Mouse (Mus musculus): Measurements from ENCODE around the gene Crtc3.

The Crtc3 gene

GRCm38 (mm10) chr7:80688556-80689220, at the start of gene Crtc3:
Gene Crtc3, minus strand, starts transcription at chr7:80688877.
- peak; percentile 70 to 86 for DNase-seq

DNA sequence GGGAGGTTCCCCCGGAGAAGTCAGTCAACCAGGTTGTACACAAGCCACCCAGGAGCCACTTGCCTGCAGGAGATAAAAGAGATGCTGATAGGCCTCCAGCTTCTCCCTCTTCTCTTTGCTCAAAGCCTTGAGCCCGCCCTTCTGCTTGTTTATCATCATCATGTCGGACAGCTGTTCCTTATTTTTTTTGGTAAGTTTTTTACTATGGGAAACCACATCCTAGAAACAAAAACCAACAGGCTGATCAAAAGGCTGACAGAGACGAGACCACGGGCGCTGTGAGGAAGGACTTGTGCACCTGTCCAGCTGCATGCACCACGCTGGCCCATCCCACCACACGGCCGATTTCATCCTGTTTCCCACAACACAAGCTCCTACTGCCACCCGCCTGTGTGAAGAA, 47.5 kb upstream of the Crtc3 start:
- DNase-seq = no peak

DNA sequence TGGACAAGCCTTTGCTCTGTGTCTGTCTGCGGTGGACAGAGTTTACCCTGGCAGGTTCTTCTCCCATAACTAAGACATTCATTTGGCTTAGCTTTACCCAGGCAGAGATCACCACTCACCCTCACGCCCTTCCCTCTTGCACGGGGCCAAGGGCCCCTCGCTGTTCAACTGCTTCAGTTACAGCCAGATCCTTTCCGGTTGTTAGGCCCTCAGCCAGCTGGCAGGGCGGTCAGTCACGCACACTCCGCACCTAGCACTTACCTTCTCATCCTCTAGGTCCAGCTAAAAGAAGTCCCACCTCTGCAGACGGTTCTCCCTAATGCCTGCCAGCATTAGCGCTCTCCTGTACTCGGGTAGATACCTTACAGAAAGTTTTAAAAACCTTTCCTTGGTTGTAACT, 44.3 kb upstream of the Crtc3 start:
- DNase-seq = no peak

DNA sequence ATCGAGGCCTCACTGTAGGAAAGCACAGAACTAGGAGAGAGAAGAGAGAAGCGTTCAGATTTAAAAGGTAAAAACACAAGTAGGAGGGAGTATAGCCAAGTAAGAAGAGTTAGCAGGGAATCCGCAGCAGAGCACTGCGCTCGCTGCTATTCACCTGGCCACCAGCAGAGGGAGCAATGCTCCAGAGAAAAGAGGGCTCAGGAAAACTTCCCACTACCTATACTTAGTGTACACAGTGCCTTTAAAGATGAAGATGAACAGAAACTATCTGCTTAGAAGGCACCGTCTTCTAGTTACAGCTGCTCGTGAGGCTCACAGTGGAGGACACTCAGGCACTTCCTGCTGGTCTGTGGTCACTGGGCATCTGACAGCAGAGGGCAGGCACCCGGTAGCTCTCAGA, 41.0 kb upstream of the Crtc3 start:
- peak; percentile 69 to 79 for DNase-seq

- DNase-seq = no peak
Observed at GRCm38 (mm10) chr7:80721041-80721440, 32.4 kb upstream of the Crtc3 start.

- DNase-seq = no peak
Observed at GRCm38 (mm10) chr7:80719582-80719981, 30.9 kb upstream of the Crtc3 start.

DNA sequence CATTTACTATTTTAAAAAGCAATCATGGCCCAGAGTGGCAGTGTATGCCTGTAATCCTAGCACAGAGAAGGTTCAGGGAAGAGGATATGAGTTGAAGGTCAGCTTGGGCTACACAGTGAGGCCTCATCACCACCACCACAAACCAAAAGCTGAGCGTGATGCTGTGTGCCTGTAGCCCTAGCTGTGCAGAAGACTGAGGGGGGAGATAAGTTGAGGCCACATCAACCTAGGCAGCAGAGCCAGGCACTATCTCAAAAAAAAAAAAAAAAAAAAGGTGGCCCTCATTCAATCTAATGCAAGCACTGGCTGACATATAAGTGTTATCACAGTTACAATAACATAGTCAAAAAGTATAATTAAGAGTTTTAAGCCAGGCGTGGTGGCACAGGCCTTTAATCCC, 30.4 kb upstream of the Crtc3 start:
- DNase-seq = no peak

- DNase-seq = no peak
Observed at GRCm38 (mm10) chr7:80718471-80718870, 29.8 kb upstream of the Crtc3 start.

GRCm38 (mm10) chr7:80716758-80717157, 28.1 kb upstream of the Crtc3 start:
- DNase-seq = no peak

DNA sequence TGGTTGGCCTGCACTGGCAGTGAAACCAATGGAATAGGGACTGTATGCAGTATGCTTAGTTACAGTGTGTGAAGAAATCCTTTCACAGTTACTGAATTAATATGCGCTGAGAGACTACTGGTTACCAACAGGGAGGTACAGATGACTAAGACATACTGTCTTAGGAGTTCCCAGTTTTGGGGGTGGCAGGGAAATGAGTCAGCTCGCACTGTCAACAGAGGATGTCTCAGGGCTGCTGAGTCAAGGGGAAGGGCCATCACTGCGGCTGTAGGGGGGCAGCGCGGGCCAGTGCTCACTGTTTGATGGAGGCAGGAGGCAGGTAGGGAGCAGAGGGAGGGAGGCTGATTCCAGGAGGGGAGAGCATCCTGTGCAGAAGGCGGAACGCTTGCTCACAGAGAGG, 26.6 kb upstream of the Crtc3 start:
- DNase-seq = no peak

GRCm38 (mm10) chr7:80711496-80711895, 22.8 kb upstream of the Crtc3 start:
- DNase-seq = no peak

DNA sequence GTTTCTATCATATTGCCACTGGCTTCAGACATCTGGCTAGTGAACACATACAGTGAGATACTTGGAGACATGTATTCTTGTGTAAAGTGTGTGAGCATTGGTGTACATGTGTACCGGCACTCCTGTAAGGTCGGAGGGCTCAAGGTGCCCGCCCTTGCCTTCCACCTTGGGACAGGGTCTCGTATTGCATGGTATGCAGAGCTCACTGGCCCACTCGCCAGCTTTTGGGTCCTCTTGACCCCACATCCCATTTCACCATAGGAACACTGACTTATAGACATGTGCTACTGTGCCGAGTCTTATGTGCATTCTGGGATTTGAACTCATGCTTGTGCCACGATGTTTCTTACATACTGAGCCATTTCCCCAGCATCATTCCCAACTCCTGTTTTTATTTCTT, 21.7 kb upstream of the Crtc3 start:
- DNase-seq = no peak

GRCm38 (mm10) chr7:80704066-80704465, 15.4 kb upstream of the Crtc3 start:
- DNase-seq = no peak

DNA sequence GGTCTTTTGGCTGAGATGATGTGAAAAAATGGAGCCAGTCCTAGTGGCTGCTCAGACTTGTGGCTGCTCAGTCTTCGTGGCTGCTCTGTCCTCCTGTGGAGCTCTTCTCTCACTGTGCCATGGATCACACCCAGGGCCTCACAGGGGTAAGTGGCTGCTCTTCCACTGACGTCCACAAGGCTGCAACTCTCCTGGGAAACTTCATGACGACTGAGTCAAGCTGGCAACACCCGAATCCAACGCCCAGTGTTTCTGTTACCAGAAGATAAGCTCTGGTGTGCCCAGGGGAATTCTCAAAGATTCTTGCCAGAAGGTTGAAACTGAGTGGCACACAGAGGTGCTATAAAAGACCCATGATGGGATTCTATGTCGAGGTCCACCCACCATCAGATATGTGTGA, 13.8 kb upstream of the Crtc3 start:
- DNase-seq = no peak

DNA sequence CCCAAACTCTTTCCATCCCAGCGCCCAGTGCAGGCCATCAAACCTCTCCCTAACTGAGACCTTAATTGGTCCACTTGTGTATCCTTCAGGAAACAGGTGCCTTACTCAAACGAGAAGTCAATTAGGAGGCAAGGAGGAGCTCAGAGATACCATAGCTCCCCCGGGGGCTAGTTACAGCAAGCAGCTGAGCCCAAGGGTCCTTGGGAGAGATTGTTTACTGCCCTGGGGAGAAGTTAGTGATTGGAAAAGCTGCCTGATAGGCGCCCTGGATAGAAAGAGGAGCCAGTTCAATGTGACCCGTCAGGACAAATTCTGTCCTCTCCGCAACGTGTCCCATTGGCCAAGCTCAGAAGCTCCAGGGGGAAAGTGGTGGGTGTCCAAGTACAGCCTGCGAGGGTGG, 11.0 kb upstream of the Crtc3 start:
- no peak for DNase-seq

GRCm38 (mm10) chr7:80698940-80699339, 10.3 kb upstream of the Crtc3 start:
- DNase-seq = no peak

DNA sequence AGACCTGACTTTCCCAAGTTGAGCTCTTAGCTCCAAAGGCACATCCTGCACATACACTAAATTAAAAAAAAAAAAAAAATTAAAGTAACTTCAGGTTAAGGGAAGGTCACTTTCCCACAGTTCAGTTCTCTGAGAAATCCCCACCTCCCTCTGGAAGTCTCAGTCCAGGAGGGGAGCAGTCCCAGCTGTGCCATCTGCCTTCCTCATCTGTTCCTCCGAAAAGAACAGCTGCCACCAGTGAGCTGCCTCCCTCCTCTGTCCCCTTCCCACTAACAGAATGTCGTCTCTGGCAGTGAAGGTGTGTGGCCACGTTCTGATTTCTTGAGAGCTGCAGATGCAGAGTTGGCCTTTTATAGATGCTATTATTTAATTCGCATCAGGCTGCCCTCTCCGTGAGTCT, 9.2 kb upstream of the Crtc3 start:
- DNase-seq = no peak

DNA sequence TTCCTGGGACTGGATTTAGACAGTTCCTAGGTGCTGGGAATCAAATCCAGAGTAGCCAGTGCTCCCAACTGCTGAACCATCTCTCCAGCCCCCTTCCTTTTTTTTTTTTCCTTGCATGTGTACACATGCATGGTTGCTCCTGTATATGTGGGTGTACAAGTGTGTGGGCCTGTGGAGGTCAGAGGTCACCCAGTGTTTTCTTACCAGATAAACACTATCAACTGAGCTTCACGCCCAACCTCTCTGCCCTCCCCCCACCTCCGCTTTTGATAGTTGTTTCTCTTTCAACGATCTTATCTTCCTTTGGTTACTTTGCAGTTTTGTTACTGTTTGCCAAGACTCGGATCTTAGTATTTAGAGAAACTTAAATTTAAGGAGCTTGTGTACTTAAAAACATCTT, 8.2 kb upstream of the Crtc3 start:
- no peak for DNase-seq

GRCm38 (mm10) chr7:80696334-80696733, 7.7 kb upstream of the Crtc3 start:
- no peak for DNase-seq

DNA sequence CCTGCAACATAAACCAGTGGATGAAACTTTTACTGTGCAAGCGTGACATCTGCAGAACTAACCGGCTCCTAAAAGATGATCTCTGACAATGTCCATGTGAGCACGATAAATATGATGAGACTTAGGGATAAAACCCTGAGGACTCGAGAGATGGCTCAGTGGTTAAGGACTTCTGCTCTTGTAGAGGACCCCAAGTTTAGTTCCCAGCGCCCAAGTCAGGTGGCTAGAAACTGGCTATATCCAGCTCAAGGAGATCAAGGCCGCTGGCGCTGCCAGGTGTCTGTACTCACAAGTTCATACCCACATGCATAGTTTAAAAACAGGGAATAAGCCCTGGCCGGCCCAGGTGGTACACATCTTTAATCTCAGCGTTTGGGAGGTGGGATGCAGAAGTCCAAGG, 3.8 kb upstream of the Crtc3 start:
- DNase-seq = no peak

- no peak for DNase-seq
Observed at GRCm38 (mm10) chr7:80691131-80691530, 2.5 kb upstream of the Crtc3 start.

DNA sequence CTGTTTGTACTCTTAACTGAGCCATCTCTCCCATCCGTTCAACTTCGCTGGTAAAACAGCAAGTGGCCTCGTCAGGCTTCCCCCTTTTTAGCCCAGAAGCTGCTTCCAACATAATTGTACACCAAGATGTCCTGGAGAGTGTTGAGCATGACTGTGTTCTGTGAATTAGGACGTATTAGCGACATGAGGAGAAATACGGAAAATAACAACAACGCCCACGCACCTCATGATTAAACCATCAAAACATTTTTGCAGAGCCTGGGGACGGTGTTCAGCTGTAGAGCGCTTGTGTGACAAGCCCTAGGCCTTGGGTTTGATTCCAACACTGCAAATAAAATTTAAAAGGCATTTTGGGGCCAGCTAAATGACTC, 529 bp upstream of the Crtc3 start:
- DNase-seq = peak in 1 of 2 experiments; percentile 23

DNA sequence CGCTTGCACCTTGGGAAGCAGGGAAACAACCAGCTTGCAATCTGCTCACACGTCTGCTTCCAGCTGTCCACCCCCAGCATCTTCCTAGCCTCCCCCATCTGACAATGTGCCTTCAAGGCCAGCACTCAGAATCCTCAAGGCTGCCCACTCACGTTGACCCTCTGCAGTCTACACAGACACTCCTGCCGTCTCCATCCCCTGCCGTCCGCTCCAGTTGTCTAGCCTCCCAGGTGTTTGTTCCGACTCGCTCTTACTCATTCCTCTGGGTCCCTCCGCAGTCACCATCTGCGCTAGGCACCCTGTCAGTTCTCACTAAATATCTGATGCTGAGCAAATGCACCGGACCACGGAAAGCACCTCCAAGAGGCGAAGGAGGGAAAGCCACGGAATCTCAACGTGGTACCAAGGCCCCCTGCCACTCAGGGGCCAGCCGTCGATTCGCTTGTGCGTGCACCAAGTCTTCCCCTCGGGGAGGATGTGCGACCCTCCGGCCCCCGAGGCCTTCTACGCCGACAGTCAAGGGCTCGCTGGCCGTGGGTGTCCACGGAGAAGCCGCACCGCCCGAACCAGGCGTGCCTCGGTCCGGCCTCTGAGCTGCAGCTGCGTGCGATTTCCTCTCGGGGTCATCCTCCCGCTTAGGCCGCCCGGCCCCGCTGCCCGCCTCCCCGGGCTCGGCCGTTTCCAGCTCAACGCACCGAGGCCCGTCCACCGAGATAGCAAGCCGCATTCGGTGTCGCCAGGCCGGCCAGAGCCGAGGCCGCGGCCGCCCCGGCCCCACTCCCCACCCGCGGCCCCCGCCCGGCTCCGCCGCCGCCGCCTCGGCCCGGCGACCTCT, 739 bp downstream of the Crtc3 start:
- DNase-seq = peak; percentile 71 to 78

DNA sequence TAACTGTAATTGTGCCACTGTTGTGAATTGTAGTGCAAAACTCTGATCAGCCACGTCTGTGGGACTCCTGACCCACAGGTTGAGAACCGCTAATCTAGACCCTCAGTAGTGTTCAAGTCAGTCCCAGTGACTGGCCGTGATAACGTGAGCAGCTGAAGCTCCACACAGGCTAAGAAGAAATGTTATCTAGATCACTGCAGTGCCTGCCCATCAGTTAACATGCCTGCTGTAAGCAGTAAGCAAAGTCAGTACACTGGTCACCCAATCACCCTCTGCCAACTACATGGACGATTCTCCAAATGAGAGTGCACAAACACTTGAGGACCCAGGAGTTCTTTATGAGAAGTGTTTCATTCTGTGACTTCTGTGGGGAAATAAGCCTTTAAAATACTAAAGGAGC, 3.0 kb downstream of the Crtc3 start:
- no peak for DNase-seq

- DNase-seq = no peak
Observed at GRCm38 (mm10) chr7:80682630-80683029, 6.0 kb downstream of the Crtc3 start.
